Mouse (Mus musculus) heart, postnatal 4 days (tissue): ENCODE measurements at regions not wholly inside any gene's neighbourhood (a gene's known extent, or its start where the extent isn't known, plus 50 kb on each side); places are given as distances from the start of the nearest gene placed in this dataset.
A peak's percentile ranks its signal among the peaks of the same experiment; 100 is the strongest.
"Not testable (repeated sequence)": the region's sequence is repeated elsewhere in the genome, so short reads cannot be mapped to it uniquely, and the experiment has no call there.

Experiments
- DNase-seq: peaks from one replicate; pipeline ENCODE4 v3.0.0; 2021

DNA sequence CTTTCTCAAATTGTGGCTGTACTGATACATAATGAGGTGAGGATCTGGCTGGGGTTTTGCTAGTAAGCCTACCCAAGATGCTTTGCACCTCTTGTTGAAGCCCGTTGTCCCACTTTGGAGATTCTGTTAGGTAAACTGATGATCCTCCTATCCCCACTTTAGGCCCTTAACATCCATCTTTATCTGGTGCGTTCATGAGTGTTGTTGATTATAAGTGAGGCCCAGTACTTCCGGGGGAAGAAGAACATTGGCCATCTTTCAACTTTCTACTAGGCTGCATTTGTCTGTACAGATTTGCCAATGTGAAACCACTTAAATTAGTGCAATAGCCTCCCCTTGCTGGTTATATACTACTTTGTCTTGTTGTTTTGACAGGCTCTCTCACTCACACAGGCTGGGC, 331.3 kb upstream of the Tmc3 start:
- no peak for DNase-seq

DNA sequence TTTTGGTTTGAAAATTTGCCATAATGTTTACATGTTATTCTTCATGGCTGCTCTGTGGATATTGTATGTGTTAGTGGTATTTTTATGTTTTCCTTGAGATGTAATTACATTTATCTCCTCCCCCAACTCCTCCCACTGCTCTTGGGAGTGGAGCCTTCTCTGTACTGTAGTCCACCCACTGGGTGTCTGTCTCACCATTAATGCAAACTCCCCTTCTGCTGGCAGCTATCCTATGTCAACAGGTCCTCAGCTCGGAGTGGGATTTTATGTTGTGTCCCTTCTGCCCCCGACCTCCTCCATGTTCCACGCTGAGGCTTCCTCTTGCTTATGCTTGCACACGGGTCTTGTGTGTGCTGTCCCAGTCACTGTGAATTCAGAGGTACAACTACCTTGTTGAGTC, 330.3 kb upstream of the Tmc3 start:
- no peak for DNase-seq

DNA sequence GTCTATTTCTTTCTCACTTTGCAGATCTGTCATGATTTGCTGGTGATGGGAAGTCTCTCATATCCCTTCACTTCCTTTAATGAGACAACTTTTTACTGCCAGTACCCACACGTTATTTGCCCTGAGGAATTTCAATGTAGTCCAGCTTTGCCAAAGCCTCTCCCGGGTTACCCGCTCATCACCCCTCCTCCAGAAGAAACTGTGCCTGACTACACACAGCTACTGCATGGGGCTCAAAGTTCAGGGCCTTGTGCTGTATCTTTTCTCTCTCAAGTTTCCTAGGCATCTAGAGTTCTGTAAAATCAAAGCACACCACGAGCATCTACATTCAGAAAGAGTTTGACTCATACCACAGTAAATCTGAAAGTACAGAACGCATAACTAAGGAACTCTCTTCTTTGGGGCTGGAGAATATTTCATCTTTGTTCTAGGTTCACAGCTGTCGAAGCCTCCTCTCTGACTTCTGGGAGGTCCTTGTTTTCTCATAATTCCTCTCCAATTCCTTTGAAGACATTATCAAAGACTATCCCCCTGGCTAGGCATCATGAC, 328.4 kb upstream of the Tmc3 start:
- DNase-seq: no peak

DNA sequence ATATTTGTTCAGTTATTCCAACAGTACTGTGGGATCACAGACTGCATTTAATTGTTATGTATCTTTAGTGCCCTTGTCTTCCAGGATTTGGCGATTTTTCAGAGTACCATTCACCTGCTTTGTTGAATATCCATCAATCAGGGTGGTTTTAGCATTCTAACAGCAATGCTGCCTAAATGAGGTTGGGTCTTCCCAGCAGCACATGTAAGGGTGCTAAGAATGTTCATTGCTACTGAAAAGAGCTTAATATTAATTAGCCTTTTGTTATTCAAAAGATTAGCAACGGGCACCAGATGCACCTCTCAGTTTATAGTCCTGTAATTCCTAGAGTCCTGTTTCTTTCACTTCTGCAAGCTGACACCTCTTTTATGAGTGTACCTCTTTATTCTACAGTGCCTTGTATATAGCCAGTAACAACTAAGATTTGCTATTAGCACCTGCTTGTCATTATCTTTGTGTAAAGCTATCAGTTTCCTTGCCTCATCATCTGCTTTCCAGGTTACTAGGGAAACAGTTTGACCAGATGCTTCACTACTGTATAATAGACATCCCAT, 326.3 kb upstream of the Tmc3 start:
- no peak for DNase-seq

DNA sequence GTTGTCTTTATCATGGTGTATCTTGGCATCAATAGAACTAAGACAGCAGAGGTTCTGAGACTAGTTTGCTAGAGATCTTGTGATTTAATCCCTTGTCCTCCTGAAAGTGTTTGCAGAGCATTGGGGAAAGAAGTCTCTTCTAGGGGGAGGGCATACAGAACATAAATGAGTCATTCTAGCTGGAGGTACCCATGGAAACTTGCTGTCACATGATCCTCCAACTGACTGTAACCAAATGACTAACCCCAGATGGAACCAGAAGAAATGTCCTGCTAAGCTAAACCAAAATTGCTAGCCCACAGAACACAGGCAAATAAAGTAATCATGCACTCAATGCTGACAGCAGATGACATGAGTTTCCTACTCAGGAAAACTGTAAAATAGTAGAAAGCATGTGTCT, 323.2 kb upstream of the Tmc3 start:
- no peak for DNase-seq

DNA sequence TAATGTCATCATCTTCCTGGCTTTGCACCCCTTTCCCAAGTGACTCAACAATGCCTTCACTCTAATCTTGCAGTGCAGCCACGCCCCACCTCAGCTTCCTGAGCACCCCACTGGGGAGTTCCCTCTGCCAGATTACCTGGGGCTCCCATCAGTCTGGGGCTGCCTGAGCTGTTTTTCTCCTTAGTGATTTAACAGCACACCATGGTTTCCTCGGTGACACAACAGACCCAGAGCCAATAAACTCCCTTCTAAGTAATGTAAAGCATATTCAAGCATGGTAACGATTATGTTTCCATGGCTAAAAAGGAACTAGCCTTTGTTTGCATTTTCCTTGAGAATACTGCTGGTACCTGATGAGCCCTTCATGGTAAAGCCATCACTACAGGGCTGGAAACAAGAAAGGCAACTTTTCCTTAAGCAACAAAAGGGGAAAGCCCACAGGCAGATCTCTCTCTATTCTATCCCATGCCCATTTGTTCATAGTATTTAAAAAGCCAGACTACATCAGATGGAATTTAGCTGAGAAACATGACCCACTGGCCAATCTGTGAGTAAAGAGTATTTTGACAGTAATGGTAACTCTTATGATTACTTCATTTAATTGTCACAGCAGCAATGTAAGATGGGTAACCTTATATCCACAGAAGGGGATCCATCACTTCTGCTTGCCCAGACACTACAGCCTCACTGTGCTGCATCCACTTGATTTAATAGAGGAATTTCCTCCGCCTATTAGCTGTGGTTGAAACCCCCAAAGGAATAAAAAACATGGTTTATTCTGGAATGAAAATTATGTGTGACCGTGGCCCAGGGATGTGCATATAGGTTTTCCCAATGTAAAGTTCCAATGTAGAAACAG, 294.6 kb upstream of the Tmc3 start:
- DNase-seq: peak; percentile 28

DNA sequence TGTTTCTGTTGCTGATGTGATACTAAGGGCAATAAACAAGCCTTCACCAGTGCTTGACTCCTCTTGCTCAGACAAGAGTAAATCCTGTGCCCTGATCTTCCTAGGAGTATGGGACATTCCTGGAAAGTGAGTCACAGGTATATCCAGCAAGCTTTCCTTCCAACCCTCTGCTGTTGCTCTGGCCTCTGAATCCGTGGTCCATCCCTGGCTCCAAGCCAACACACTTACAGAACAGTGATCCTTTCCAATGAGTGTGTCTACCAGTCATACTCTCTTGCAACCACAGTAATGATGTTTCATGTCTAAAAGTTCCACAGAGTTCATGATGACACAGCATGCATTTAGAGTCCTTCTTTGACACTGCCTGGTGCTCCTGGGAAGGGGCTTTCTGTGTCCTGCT, 277.6 kb upstream of the Tmc3 start:
- no peak for DNase-seq

DNA sequence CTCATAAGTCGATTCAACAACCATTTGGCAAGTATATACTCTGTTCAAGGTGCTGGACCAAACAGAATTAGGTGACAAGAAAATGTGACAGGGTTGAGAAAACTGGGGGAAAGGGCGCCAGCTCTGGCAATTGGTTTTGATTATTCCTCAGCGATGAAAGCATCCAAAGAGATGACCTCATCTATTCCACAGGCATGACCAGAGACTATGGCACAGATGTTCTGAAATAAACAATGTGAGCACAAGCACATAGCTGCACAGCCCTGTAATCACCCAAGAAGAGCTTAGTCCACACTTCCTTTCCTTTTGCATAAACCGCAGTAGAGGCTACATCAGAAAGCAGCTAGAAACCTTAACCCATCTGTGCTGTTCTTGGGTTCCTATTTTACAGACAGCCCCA, 272.6 kb upstream of the Tmc3 start:
- DNase-seq: peak; percentile 17

DNA sequence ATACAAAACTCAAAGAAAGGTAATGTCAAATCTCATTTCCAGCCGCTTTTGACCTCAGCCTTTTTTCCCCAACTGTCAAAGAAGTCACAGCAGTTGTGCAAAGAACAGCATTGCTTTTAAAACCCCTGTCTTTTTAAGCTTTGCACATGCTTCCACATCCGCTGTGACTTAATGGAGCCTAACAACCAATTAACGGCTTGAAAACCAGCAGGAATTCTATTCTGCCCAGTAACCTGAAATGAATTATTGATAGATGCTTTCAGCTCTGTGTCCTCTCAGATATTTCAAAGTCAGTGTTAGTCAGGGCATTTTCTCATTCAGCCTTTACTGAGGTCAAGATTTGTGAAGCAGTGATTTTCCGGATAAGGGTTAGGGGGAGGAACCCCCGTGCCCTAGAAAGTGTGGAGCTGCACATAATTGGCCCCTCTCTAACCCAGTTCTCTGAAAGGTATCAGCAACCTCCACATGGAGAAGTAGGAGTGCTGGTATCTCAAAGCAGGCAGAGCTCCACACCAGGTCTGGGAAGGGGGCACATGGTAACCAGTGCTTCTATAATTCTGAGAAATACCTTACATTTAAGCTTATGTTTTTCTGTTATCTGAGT, 254.8 kb upstream of the Tmc3 start:
- no peak for DNase-seq

DNA sequence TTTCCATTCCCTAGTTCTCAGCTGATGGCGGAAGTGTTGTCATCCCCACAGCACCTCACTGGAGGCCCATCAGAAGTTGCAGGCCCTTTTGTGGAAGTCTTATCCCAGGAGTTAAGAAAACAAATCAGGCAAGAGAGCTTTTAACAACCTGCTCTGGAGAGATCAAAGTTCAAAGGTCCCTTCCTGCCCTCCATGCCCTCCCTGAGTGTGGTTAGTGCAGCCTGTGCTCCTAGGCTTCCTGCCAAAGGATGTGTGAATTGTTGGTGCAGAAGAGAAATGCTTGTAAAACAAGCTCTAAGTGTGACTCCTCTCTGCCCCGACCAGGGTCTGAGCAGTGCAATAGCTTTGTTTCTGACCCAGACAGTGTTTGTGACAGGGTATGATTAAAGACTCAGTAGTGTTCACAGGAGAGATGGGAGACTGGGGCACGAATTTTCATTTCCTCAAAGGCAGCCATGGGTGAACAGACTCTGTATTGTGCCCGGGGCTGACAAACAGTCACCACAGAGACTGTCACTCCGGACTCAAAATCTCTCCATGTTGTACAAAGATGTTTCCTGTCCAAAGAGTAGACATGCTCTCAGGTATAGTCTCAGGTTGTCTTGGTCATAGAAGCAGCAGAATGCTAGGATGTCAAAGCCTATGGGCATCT, 237.5 kb upstream of the Tmc3 start:
- DNase-seq: no peak

DNA sequence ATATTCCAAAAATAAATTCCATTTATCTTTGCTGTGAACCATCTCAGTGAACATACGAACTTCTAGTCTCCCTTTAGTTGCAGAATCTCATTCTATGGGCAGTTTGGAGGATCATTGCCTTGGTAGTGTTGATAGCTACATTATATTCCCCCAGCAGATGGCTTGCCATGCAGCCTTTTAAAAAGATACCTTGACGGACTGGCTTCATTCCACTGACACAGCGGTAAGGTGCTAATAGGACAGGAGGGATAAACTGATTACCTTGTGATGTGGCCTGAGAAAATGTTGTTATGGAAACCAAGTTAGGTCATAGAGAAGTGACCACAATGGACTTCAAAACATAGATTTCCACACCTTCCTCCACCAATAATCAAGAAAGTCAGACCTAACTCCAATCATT, 215.5 kb upstream of the Tmc3 start:
- DNase-seq: no peak

DNA sequence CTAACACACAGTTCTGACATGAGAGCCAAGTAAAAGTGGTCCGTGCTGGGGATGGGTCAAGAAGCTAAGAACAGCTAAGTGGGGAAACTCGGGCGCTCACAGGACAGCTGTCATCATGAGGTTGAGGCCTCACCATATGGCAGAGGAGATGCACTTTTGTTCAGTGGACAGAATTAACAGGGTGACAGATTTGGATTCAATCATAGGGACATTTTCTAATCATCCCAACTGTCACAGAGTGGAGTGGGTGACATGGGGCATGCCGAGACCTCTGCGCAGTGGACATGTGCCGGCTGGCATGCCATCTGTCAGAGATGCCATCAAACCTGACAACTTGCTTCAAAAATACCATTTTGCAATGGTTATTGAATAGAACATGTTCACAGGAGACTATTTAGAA, 215.1 kb upstream of the Tmc3 start:
- DNase-seq: no peak

DNA sequence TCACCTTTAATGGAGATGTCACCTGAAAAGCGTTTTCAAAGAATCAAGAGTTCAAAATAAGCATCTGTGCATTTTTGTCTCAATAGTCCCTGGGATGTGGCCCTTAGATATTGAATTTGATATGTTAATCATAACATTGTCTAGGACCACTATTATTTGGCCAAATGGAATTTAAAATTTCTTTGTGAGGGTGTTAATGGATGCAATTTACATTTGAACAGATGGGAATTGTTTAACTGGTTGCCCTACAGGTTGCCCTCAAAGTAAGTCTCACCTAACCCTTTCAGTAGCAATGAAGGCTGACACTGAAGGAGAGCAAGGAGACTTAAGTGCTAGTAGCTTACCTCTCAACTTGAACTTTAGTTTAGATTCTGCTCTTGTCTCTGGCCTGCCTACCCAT, 207.9 kb upstream of the Tmc3 start:
- DNase-seq: no peak

DNA sequence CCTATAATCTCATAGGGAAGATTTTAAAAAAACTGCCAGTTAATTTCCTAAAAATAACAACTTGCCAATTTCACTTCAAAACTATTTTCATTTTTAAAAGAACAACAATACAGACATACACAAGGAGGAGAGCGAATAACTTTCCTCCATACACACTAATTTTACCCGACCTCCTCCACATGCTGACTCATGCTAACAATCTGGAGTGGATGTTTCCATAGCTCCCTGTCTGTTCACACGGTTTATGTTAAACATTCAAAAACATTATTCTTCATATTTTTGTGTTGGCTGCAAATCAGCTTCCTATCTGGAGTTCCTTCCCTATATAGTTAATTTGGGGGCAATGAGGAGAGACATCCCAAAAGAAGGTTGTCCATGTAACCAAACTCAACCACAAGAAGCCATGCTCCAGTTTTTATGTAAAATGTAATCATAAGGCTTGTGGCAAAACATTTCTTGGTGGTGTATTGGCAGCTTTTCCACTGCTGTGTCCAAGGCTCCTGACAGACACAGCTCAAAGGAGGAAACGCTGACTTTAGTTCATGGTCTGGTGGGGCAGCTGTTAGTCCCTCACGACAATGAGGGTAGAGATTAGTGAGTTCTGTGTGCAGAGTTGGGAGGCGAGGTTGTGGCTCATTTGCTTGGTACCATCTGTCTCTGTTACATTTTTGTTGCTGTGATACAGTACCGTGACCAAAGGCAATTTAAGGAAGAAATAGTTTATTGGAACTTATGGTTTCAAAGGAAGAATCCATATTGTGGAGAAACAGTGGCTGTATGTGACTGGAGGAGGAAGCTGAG, 203.1 kb upstream of the Tmc3 start:
- DNase-seq: no peak

DNA sequence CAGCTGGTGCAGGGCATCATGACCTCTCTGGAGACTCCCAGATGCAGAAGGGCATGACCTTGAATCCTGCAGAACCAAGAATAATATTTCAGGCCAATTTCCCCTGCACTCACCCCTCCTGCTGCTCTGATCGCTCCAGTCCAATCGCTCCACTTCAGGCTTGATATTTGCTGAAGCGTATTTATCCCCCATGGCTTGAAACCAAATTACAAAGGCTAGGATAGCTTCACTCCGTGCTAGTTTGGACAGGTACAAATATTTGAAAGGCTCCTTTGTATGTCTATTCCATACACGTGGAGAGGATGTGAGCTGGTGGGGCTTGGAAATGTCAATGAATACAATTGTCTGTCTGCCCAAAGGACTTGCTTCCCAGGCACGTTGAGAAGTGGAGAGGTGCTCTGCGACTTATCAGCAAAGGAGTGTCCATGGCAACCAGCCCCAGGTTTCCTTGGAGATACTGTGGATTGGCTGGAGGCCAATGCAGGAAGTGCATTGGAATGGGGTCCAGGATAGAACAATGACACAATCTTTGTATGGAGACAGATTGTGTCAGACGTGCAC, 201.8 kb upstream of the Tmc3 start:
- DNase-seq: peak; percentile 56

DNA sequence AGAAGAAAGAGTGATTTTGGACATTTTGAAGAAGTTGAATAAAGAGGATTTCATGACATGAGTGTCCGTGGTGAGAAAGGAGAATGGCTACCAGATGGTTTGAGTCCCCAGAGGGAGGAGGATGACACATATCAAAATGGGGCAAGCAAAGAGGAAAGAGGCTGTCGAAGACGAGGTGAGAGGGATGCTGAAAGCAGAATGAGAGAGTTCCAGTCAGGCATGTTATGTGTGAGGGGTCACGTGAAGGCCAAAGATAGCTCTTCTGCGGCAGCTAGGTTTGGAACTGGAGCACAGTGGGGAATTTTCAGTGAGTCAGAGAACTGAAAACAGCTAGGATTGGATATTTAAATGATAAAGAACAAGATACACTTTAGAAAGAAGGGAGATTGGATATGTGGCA, 193.3 kb upstream of the Tmc3 start:
- DNase-seq: no peak

DNA sequence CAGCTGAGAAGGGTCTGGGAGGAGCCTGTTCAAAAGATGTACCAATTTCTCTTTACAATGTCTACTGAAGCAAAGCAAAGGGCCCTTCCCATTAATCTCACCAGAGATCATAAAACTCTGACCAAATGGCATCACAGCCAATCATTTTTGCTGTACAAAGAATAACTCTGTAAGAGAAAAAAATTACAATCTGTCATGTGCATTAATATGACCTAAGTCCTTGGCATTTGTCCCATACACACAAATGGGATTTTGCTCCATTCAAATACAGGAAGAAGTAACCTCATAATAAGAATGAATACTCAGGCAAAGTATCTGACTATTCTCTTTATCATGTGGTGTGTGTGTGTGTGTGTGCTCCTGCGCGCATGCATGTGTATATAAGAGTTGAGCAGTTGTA, 192.5 kb upstream of the Tmc3 start:
- no peak for DNase-seq

DNA sequence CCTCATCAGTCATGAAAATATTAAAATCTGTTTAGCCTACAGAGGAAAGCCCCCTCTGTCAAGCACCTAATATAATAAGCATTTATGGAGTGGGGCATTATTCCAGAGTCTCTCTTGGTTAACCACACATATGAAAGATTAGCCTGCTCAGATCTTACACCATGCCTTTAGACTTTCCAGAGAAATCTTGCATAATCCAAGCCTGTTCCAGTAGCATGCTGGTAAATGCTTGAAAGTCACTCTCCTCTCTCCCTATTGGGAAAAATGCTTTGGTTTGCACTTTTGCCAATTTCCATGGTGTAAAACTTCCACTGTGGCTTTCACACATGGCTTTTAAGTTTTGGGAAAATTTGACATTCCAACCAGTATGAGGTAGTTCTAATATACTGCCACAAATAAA, 192.1 kb upstream of the Tmc3 start:
- DNase-seq: no peak

DNA sequence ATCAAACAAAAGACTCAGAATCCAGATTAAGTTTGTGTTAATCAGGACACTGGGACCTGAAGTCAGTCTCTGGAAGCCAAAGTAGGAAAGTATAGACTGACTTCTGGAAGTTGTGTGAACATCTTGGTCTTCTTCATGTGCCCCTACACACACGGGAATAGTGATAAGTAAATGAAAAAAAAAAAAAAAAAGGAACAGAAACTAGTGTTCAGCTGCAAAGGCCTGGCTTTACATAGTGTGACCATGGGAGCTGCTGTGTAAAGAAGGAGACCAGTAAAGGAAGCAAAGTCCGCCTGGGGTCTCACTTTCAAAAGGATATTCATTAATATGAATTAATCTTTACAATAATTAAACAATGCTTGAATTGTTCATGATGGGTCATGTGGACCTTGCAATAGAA, 190.6 kb upstream of the Tmc3 start:
- no peak for DNase-seq

DNA sequence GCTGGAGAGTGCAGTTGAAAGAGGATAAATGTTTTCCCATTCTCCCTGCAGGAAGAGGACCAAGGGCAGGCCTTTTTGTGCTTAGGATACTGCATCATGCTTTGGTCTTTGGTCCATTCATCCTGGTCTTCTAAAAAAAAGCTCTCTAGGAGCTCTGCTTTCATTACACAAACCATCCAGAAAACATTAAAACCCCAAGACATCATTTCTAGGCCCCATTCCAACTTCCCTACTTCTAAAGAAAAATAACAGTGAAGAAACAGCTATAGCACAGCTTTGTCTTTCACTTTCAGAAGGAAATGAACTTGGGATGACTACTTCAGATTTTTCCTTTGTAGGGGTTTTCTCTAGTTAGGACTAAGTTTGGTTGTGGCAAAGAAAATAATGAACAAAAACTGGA, 185.1 kb upstream of the Tmc3 start:
- no peak for DNase-seq

DNA sequence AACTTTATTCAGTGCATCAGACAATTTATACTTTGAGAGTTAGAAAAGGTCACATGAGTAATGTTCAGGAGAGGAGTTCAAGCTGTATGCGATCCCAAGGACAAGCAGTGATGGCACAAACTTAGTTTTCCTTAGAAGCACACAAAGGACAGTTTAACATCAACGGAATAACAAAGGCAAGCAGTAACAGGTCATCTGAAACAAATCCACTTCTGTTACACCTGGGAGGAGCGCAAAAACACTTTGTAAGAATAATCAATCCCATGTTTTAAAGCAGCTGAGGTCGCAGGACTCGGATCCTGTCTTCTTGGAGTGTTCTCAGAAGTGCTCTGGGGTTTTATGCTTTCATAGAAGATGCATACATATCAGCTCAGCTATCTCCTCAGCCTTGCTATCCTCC, 183.7 kb upstream of the Tmc3 start:
- no peak for DNase-seq

DNA sequence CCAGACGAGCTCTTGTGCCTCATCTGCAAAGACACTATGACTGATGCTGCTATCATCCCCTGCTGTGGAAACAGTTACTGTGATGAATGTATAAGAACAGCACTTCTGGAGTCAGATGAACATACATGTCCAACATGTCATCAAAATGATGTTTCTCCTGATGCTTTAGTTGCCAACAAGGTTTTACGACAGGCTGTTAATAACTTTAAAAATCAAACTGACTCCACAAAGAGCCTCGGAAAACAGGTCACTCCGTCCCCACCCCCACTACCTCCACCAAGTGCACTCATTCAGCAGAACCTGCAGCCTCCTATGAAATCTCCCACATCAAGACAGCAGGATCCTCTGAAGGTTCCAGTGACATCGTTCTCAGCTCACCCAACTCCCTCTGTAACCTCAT, 172.0 kb upstream of the Tmc3 start:
- not testable (repeated sequence) for DNase-seq
